Mouse (Mus musculus) intestine, postnatal 0 days (tissue): ENCODE results near the gene Tle4. TPM values are rescaled to one million over a fixed set of nuclear protein-coding genes. Genes with fewer than 3 reads are reported as not detected.

Source experiments
- ATAC-seq: fragments of 200-750 bp; cut with Nextera tagmentation; 2 replicates; pipeline ENCODE4 v1.8.0; 2017; ENCODE audit warnings: mild to moderate bottlenecking, moderate TSS enrichment, moderate library complexity
- H3K27ac ChIP-seq: fragments of 300-500 bp; sonication (generic); 2 replicates; pipeline ENCODE4 v1.5.1; 2014; ENCODE audit warnings: mild to moderate bottlenecking, low read depth, low read length, moderate library complexity
- H3K27me3 ChIP-seq: fragments of 300-500 bp; sonication (generic); replicated peaks from 2 replicates; pipeline ENCODE4 v1.6.1; 2014; ENCODE audit warnings: low read length, mixed read lengths; ENCODE audit not compliant: control insufficient read depth, insufficient read depth
- H3K36me3 ChIP-seq: fragments of 300-500 bp; sonication (generic); 2 replicates; pipeline ENCODE4 v1.6.1; 2014; ENCODE audit warnings: mild to moderate bottlenecking, moderate library complexity; ENCODE audit not compliant: control insufficient read depth, insufficient read depth
- H3K4me1 ChIP-seq: fragments of 300-500 bp; sonication (generic); replicated peaks from 2 replicates; pipeline ENCODE4 v1.6.1; 2014; ENCODE audit warnings: antibody characterized with exemption, low read length, mixed read lengths; ENCODE audit not compliant: control insufficient read depth, insufficient read depth
- H3K4me2 ChIP-seq: fragments of 300-500 bp; sonication (generic); replicated peaks from 2 replicates; pipeline ENCODE4 v1.6.1; 2014; ENCODE audit warnings: low read depth, mild to moderate bottlenecking, moderate library complexity
- H3K4me3 ChIP-seq: fragments of 300-500 bp; sonication (generic); 2 replicates; pipeline ENCODE4 v1.5.1; 2014; ENCODE audit warnings: low read depth, low read length
- H3K9ac ChIP-seq: fragments of 300-500 bp; sonication (generic); 2 replicates; pipeline ENCODE4 v1.6.1; 2014; ENCODE audit warnings: mild to moderate bottlenecking, low read depth, low read length
- H3K9me3 ChIP-seq: fragments of 300-500 bp; sonication (generic); 2 replicates; pipeline ENCODE4 v1.6.1; 2016; ENCODE audit warnings: mixed run types; ENCODE audit not compliant: control insufficient read depth
- CTCF ChIP-seq: sonication (generic); IDR thresholded peaks from 2 replicates; pipeline ENCODE4 v1.5.1; 2016; ENCODE audit warnings: low read depth, mild to moderate bottlenecking, control low read depth, antibody characterized with exemption, moderate library complexity
- WGBS: fragments of 180-500 bp; shearing (Covaris S2); extraction: QIAGEN DNeasy Blood & Tissue Kit; methylation state at CpG from one replicate; pipeline ENCODE4 v1.1.7; 2014; 5-methylcytosine and 5-hydroxymethylcytosine counted together
- polyA plus RNA-seq: library from polyadenylated mRNA; unstranded; fragments of >200 nt; fragmentation: Nextera tagmentation; extraction: Ambion mirVana; gene quantifications from 2 replicates; pipeline ENCODE4 v1.2.1, GENCODE M21; 2015

Gene Tle4
- polyA plus RNA-seq, 1 experiment from 2014 or later = 18.5 TPM

DNA sequence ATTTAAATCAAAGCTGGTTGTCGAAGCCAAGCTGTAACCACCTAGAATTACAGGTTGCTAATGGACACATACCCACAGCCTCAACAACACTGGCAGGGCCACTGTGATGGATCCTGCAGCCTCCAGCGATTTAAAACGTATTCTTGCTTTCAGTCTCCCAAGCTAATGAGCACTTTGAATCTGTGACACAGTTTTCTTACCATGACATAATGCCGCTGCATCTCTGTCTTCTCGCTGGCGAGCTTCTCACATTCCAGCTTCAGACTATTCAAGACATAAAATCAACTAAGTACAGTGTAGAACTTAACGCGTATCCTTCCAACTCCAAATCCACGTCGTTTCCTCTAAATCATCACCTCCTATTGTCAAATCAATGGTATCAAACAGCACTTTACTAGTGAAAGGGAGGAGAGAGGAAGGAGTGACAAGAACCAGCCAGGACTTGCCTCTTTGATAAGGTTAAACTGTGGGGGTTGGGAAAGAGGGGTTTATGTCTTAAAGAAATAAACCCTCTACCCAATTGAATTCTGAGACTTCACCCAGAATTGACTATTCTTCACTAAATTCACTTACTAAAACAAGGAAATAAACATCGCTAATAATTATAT, 2.4 kb downstream of the Tle4 start:
- no peaks in the 10 kb centered on the region for H3K9me3 ChIP-seq
- H3K4me2 ChIP-seq = peak overlapping the region; percentile 64
- H3K9ac ChIP-seq = no peak overlapping the region
- H3K27ac ChIP-seq = no peak overlapping the region
- H3K4me3 ChIP-seq = peak overlapping the region; percentile 88
- 43% methylated on average over 11 of the region's 11 CpGs for WGBS
- H3K36me3 ChIP-seq = peaks cover 13% of the 10 kb centered on the region
- H3K27me3 ChIP-seq = no peaks in the 10 kb centered on the region
- no peak for TF ChIP-seq CTCF
- ATAC-seq = no peak
- H3K4me1 ChIP-seq = 0 out of 2 replicates have a peak, but pooled peaks cover 4% of the 10 kb centered on the region

DNA sequence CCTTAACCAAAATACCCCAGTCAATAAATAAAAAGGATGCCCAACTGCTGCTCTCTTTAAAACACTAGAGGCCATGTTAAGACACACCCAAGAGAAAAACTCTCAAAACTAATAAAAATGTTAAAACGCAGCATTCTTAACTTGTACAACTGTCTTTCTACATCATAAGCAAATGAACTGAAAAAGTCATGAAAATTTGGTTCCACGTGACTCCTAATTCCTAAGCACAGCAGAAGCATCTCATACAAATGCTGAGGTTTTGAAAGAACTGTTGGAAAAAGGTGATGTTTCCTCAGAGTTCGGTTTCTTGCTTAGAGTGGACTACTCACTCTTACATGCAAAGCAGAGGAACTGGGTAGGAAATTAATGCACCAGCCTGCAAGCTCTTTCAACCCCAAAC, 3.3 kb downstream of the Tle4 start:
- H3K4me1 ChIP-seq = 0 out of 2 replicates have a peak, but pooled peaks cover 4% of the 10 kb centered on the region
- no peak overlapping the region for H3K4me3 ChIP-seq
- no peak for ATAC-seq
- H3K27me3 ChIP-seq = no peaks in the 10 kb centered on the region
- WGBS = 69% methylated on average over 3 of the region's 3 CpGs
- no peak overlapping the region for H3K27ac ChIP-seq
- H3K4me2 ChIP-seq = peak overlapping the region; percentile 64
- no peak for TF ChIP-seq CTCF
- no peak overlapping the region for H3K9ac ChIP-seq
- H3K9me3 ChIP-seq = no peaks in the 10 kb centered on the region
- H3K36me3 ChIP-seq = peaks cover 19% of the 10 kb centered on the region

DNA sequence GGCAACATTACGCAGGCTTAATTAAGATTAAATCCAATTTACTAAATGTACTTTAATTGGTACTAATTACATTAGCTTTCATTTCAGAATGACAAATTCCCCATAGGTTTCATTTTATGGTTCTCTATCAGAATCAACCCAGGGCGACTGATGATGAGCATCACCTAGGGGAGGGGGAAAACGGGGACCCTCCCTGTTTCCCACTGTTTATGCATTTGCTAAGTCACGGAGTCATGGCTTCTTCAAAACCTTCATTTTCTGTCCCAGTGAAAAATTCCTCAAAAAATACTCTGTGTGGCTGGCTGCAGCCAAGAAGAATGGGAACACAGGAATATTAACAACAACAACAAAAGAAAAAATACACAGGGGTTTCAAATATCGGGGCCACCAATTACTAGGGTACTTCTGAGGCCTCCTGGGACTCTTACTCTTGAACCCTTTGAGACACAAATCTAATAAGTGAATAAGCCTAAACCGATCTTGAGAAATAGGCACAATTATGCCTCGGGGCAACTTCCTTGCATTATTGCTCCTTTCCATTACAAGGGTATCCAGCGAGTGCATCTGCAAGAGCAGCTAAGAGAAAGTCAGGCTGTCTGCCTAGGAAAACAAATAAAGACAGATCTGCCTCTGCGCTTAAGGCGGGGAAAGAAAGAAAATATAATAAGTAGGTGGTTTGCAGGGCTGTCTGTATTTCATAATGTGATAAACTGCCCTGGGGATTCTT, 5.9 kb downstream of the Tle4 start:
- Histone ChIP-seq H3K4me3 (no peak overlapping the region), H3K9me3 (no peaks in the 10 kb centered on the region), H3K4me2 (no peak overlapping the region), H3K27me3 (no peaks in the 10 kb centered on the region), H3K9ac (no peak overlapping the region), H3K27ac (no peak overlapping the region), H3K36me3 (peaks cover 20% of the 10 kb centered on the region), H3K4me1 (0 out of 2 replicates have a peak, but pooled peaks cover 9% of the 10 kb centered on the region)
- 82% methylated on average over 10 of the region's 10 CpGs for WGBS
- no peak for ATAC-seq
- no peak for TF ChIP-seq CTCF

DNA sequence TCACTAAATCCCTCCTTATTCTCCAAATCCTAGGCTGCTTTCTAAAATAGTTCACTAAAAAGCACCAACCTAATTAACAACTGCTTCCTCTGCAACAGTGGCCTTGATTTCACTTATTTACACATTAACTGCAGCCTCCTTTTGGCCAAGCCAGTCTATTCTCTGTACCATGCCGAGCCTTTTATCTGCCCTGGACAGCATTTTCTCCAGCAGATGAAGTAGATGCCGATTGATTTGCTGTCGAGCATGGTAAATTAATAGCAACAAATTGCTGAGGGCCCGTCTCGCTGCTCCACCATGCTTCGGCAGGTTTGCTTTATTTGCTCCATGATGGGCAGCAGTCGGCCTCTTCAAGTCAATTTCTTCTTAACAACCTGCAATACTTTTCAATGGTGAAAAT, 7.7 kb downstream of the Tle4 start:
- H3K27me3 ChIP-seq = no peaks in the 10 kb centered on the region
- 72% methylated on average over 7 of the region's 7 CpGs for WGBS
- H3K4me2 ChIP-seq = no peak overlapping the region
- no peak overlapping the region for H3K4me3 ChIP-seq
- H3K4me1 ChIP-seq = 0 out of 2 replicates have a peak, but pooled peaks cover 5% of the 10 kb centered on the region
- TF ChIP-seq CTCF = no peak
- peaks cover 25% of the 10 kb centered on the region for H3K36me3 ChIP-seq
- H3K27ac ChIP-seq = no peak overlapping the region
- no peak for ATAC-seq
- H3K9ac ChIP-seq = no peak overlapping the region
- H3K9me3 ChIP-seq = no peaks in the 10 kb centered on the region

DNA sequence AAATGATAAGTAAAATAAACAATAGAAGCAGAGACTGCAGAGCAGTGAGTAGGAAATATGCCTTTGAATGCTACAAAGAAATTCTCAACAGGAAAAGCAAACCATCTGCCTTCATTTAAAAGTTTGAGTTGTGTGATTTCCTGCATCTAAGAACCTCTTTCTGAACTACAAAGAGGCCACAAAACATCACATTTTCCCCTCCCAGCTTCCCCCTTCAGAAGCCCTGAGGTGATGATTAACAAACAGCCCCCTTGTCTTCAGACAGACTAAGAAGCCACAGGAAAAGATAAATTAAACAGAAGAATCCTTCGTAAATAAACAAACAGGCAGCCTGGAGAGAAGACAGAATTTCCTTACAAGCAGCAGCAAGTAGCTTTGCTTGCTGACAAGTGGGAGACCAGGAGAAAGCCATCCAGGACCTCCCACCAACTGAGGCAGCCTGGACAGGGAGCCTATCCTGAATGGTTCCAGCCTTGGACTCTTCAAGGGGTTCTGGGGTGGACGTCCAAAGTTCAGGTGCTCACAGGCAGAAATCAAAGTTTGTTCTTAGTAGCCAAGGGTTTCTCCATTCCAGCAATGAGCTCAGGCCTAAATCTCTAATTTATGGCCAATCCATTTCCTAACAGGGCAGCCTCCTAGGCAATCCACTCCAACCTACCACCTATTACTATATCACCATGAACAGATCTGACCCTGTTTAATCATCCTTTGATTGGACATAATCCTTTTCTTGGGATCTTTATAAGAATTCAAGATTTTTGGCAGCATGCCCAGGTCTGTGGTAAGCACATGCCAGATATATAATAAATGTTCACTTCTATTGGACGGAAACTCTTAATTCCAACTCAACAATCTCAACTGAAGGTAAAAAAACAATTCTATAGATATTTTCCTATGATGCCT, 9.4 kb downstream of the Tle4 start:
- no peak for ATAC-seq
- Histone ChIP-seq H3K9ac (no peak overlapping the region), H3K4me1 (0 out of 2 replicates have a peak, but pooled peaks cover 5% of the 10 kb centered on the region), H3K4me3 (no peak overlapping the region), H3K36me3 (peaks cover 25% of the 10 kb centered on the region), H3K4me2 (no peak overlapping the region), H3K27me3 (no peaks in the 10 kb centered on the region), H3K27ac (no peak overlapping the region), H3K9me3 (no peaks in the 10 kb centered on the region)
- TF ChIP-seq CTCF = no peak
- 24% methylated on average over 3 of the region's 3 CpGs for WGBS

DNA sequence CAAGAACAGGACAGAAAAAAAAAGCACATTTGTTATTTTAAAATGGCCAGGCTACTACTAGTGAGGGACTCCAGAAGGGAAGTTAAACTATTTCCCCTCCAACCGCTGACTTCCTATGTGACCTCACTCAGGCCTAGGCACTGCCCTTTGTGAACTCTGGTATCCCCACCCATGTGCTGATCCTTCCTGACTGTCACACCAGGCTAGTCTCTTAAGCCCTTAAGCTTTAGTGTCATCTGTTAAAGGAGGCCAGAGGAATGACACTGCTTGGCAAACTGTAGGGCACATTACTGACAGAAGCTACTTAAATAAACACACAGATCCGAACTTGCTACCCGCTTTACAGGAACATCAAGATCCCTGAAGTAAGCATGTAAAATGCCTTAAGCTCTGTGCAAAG, 11.7 kb downstream of the Tle4 start:
- no peak for TF ChIP-seq CTCF
- no peaks in the 10 kb centered on the region for H3K9me3 ChIP-seq
- no peak overlapping the region for H3K27ac ChIP-seq
- no peak overlapping the region for H3K4me2 ChIP-seq
- peaks cover 16% of the 10 kb centered on the region for H3K36me3 ChIP-seq
- 57% methylated on average over 3 of the region's 3 CpGs for WGBS
- H3K9ac ChIP-seq = no peak overlapping the region
- H3K4me1 ChIP-seq = 0 out of 2 replicates have a peak, but pooled peaks cover 5% of the 10 kb centered on the region
- ATAC-seq = no peak
- no peak overlapping the region for H3K4me3 ChIP-seq
- H3K27me3 ChIP-seq = no peaks in the 10 kb centered on the region
